Mouse (Mus musculus) hindbrain, embryonic 16.5 days (tissue): ENCODE data around the gene Pigt. TPM values are rescaled to one million over a fixed set of nuclear protein-coding genes. Genes with fewer than 3 reads are reported as not detected.

Experiments used
- ATAC-seq: fragments of 200-750 bp; cut with Nextera tagmentation; 2 replicates; pipeline ENCODE4 v1.8.0; 2017; ENCODE audit warnings: moderate TSS enrichment, moderate library complexity
- H3K27ac ChIP-seq: fragments of 300-500 bp; sonication (generic); 2 replicates; pipeline ENCODE4 v1.5.1; 2014; ENCODE audit warnings: low read depth, mild to moderate bottlenecking, control low read depth, low read length, moderate library complexity
- H3K27me3 ChIP-seq: fragments of 300-500 bp; sonication (generic); replicated peaks from 2 replicates; pipeline ENCODE4 v1.6.1; 2014; ENCODE audit warnings: low read length; ENCODE audit not compliant: control insufficient read depth, insufficient read depth
- H3K36me3 ChIP-seq: fragments of 300-500 bp; sonication (generic); 2 replicates; pipeline ENCODE4 v1.6.1; 2014; ENCODE audit warnings: mild to moderate bottlenecking, low read length, moderate library complexity, mixed read lengths; ENCODE audit not compliant: control insufficient read depth, insufficient read depth
- H3K4me1 ChIP-seq: fragments of 300-500 bp; sonication (generic); 2 replicates; pipeline ENCODE4 v1.6.1; 2014; ENCODE audit warnings: low read depth, low read length; ENCODE audit not compliant: control insufficient read depth, insufficient read depth
- H3K4me2 ChIP-seq: fragments of 300-500 bp; sonication (generic); 2 replicates; pipeline ENCODE4 v1.6.1; 2014; ENCODE audit warnings: mild to moderate bottlenecking, low read length, control low read depth, moderate library complexity
- H3K4me3 ChIP-seq: fragments of 300-500 bp; sonication (generic); 2 replicates; pipeline ENCODE4 v1.5.1; 2014; ENCODE audit warnings: mild to moderate bottlenecking, low read length, control low read depth, moderate library complexity
- H3K9ac ChIP-seq: fragments of 300-500 bp; sonication (generic); 2 replicates; pipeline ENCODE4 v1.6.1; 2014; ENCODE audit warnings: low read depth, mild to moderate bottlenecking, control low read depth, low read length, moderate library complexity
- H3K9me3 ChIP-seq: fragments of 300-500 bp; sonication (generic); 2 replicates; pipeline ENCODE4 v1.6.1; 2014; ENCODE audit warnings: mild to moderate bottlenecking, low read length, moderate library complexity; ENCODE audit not compliant: control insufficient read depth
- WGBS: fragments of 180-500 bp; shearing (Covaris S2); extraction: QIAGEN DNeasy Blood & Tissue Kit; methylation state at CpG from one replicate; pipeline ENCODE4 v1.1.7; 2014; 5-methylcytosine and 5-hydroxymethylcytosine counted together
- polyA plus RNA-seq: library from polyadenylated mRNA; unstranded; fragments of >200 nt; fragmentation: Nextera tagmentation; extraction: Ambion mirVana; gene quantifications from 2 replicates; pipeline ENCODE4 v1.2.1, GENCODE M21; 2015

Gene Pigt
- polyA plus RNA-seq, 1 experiment from 2014 or later, result 97.7 TPM

DNA sequence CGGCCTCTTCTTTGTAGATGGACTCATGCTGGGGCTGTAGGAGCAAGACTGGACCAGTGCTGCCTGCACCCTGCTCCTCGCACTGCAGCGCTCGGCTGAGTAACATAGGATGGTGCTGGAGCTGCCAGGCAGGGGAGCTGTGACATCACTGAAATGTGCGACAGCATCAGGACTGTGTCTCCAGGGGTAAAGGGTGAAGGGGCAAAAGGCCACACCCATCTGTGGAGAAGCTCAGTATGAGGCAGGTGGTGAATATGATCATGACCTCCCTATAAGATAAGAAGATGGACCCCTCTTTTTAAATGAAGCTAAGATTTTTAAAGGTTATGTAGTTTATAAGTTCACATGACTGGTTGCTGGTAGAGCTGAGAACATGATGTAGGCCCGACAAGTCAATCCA lies 23.7 kb upstream of the Pigt start, which contains the start of gene Trp53tg5:
TSS of gene Trp53tg5 (minus strand) at position 101 of the 400 bp plus-strand sequence.
- no peak within 1 kb of the TSS for H3K4me3 ChIP-seq
- H3K27ac ChIP-seq, result no peak within 1 kb of the TSS
- ATAC-seq, result no peak
- no peaks in the 10 kb centered on the region for H3K9me3 ChIP-seq
- WGBS, result 83% methylated on average over 6 of the region's 6 CpGs
- H3K36me3 ChIP-seq, result peaks cover 22% of the 10 kb centered on the region
- H3K9ac ChIP-seq, result no peak within 1 kb of the TSS
- no peak within 1 kb of the TSS for H3K4me2 ChIP-seq
- no peaks in the 10 kb centered on the region for H3K4me1 ChIP-seq
- no peaks in the 10 kb centered on the region for H3K27me3 ChIP-seq

DNA sequence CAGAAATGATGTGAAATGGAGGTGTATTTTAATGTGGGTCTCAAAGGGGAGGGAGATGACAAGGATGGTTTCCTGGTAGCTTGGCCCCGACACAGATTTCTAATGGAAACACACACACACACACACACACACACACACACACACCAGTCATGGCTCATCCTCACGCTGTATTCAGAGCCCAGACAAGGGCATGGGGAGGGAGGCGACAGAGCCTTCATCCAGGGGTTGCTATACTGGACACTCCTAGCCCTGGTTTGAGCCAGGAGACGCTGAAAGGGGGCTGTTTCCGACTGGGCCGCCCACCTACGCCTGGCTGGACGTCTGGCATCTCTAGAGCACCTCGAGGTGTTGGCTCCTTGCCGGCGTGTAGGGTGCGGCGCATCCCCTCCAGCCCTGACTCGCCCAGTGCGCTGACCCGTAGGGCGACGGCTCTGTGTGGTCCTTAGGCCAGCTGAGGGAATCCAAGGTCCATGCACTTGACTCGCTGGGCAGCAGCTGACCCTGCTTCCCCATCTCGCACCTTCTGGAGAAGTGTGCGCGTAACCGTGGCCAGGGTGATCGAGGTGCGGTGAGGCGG lies 11.6 kb upstream of the Pigt start, which contains the start of gene Dbndd2:
TSS of gene Dbndd2 (plus strand) at position 426 of the 577 bp plus-strand sequence.
- H3K9ac ChIP-seq, result peak within 1 kb of the TSS; percentile 80
- H3K27me3 ChIP-seq, result no peaks in the 10 kb centered on the region
- H3K4me3 ChIP-seq, result peak within 1 kb of the TSS; percentile 87
- no peaks in the 10 kb centered on the region for H3K36me3 ChIP-seq
- H3K27ac ChIP-seq, result peak within 1 kb of the TSS; percentile 30
- peaks cover 12% of the 10 kb centered on the region for H3K4me1 ChIP-seq
- peak; percentile 57 for ATAC-seq
- WGBS, result 1% methylated on average over 26 of the region's 26 CpGs
- no peaks in the 10 kb centered on the region for H3K9me3 ChIP-seq
- H3K4me2 ChIP-seq, result peak within 1 kb of the TSS; percentile 100

DNA sequence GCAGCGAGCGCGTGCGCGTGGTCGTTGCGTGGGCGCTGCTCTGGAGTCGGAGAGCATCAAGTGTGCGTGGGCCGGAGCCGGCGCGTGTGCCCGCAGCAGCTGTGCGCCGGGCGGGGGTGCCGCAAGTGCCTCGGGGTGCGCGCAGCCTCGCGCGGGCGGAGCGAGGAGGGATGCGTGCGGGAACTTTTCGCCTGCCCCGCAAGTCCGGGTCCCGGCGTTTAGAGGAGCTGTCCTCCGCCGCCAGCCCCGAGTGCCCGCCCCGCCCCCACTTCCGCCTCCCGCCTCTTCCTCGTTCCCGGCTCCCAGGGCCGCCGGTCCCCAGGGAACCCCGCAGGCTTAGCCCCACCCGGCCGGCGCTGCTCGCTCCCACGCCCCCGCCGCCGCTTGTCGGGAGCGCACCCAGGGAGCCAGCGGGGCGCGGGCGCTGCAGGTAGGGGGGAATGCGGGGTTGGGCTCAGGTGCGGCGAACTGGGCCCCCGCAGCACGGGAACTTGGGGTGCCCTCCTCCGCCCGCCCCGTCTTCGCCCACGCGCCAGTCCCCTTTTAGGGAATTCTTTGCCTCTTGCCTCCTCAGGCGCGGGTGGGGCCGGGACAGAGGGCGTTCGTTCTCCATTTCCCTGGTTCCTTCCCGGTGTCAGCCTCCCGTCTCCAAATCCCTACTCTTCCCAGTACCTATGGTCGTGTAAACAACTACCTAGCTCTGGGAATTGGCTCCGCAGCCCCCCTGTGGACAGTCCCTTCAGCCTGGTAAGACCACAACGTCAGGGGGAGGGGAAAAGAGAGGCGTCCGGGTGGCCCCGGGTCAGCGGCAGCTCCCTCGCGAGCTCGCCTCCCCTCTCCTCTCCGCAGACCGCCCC lies 10.8 kb upstream of the Pigt start:
- Histone ChIP-seq H3K27ac (peak overlapping the region; percentile 30; the same call in 1 of the 2 replicates), H3K4me1 (peaks cover 12% of the 10 kb centered on the region), H3K4me3 (peak overlapping the region; percentile 87), H3K27me3 (no peaks in the 10 kb centered on the region), H3K4me2 (peak overlapping the region; percentile 100), H3K36me3 (no peaks in the 10 kb centered on the region), H3K9ac (peak overlapping the region; percentile 80), H3K9me3 (no peaks in the 10 kb centered on the region)
- peak; percentile 65 for ATAC-seq
- WGBS, result 0% methylated on average over 52 of the region's 90 CpGs

DNA sequence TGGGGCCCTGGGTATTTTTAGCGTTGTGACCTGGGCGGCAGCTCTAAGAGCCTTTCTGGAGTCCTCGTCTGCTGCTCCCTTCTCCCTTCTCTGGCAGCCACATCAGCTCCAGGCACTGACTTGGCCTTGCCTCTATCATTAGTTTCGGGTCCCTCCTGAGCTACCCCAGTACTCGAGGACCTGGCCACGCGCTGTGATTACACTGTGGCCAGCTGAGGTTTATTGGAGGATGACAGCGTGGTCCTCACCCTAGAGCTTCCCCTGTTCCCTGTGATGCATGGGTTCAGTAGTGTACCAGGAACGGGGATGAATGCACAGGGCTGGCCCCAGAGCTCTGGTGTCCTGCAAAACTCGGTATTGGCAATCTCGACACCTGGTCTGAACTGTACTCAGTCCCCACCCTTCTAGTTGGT lies 10.2 kb upstream of the Pigt start:
- peak overlapping the region; percentile 30; the same call in 1 of the 2 replicates for H3K27ac ChIP-seq
- H3K9ac ChIP-seq, result peak overlapping the region; percentile 80
- H3K4me1 ChIP-seq, result peaks cover 12% of the 10 kb centered on the region
- H3K4me2 ChIP-seq, result peak overlapping the region; percentile 100
- H3K27me3 ChIP-seq, result no peaks in the 10 kb centered on the region
- WGBS, result 13% methylated on average over 11 of the region's 11 CpGs
- peak overlapping the region; percentile 87 for H3K4me3 ChIP-seq
- ATAC-seq, result no peak
- H3K36me3 ChIP-seq, result no peaks in the 10 kb centered on the region
- H3K9me3 ChIP-seq, result no peaks in the 10 kb centered on the region

DNA sequence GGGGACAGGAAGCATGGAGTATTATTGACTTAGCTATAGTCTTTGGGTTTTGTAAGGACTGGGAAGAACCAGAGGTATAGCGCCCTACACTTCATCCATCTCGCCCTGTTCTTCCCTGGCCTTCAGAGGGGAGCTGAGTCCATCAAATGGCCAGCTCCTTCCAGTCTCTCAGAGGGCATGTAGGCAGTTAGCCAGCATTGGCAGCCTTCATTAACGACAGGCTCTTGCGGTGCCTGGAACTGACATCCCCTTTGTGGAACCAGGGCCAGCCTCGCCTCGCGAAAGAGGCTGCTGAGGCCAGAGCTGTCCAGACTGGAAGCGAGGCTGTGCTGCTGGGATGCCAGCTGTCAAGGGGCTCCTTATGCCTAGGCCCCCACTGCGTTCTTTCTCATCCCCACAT lies 9.5 kb upstream of the Pigt start:
- H3K36me3 ChIP-seq, result no peaks in the 10 kb centered on the region
- no peak overlapping the region for H3K27ac ChIP-seq
- H3K27me3 ChIP-seq, result no peaks in the 10 kb centered on the region
- H3K9ac ChIP-seq, result no peak overlapping the region; the same call in 1 of the 2 replicates
- 53% methylated on average over 9 of the region's 9 CpGs for WGBS
- H3K4me1 ChIP-seq, result peaks cover 12% of the 10 kb centered on the region
- no peaks in the 10 kb centered on the region for H3K9me3 ChIP-seq
- H3K4me2 ChIP-seq, result peak overlapping the region; percentile 100
- ATAC-seq, result peak; percentile 31; the same call in 1 of the 2 replicates
- no peak overlapping the region for H3K4me3 ChIP-seq

DNA sequence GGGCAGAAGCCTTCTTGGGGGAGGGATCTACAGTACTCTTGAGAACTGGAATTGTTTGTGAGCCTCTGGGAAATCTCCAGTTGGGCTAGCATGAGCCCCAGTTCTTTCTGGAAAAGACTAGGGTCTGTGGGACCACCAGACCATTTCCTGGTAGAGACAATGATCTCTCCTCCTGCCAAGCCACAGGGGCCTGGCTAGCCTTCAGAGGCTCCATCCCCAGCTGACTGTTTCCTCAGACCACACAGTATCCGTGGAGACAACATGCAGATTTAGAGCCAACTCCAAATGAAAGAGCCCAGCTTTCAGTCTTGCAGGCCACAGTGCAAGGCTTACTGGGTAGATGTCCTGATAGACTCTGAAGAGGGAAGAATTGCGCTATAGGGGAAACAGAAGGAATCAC lies 3.2 kb upstream of the Pigt start:
- Histone ChIP-seq H3K4me3 (no peak overlapping the region), H3K27ac (no peak overlapping the region; the same call in 1 of the 2 replicates), H3K4me2 (no peak overlapping the region), H3K9me3 (no peaks in the 10 kb centered on the region), H3K4me1 (peaks cover 15% of the 10 kb centered on the region), H3K9ac (no peak overlapping the region), H3K36me3 (peaks cover under 1% of the 10 kb centered on the region; the same call in 1 of the 2 replicates), H3K27me3 (no peaks in the 10 kb centered on the region)
- ATAC-seq, result peak; percentile 70
- WGBS, result 44% methylated on average over 2 of the region's 2 CpGs

DNA sequence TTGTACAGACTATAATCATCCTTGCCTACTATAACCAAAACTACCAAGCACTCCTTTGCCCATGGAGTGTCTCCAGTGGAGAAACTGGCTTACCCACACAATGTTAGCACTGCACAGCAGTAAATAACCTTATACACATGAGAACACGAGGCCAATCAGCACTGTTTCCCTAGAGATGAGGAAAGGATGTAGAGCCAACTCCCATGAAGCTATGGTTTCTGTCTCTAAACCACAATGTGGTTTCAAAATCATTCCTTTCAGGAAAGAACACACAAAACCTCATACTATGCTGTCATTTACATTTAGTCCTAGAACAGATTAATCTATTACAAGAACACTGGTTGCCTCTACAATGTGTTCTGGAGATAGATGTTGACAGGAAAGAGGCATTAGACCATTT lies 989 bp upstream of the Pigt start:
- Histone ChIP-seq H3K27me3 (no peaks in the 10 kb centered on the region), H3K4me2 (no peak overlapping the region; the same call in 1 of the 2 replicates), H3K9me3 (no peaks in the 10 kb centered on the region), H3K27ac (no peak overlapping the region), H3K4me3 (no peak overlapping the region; the same call in 1 of the 2 replicates), H3K36me3 (peaks cover 7% of the 10 kb centered on the region; the same call in 1 of the 2 replicates), H3K9ac (no peak overlapping the region), H3K4me1 (peaks cover 15% of the 10 kb centered on the region)
- WGBS, result 63% methylated on average over 1 of the region's 1 CpGs
- ATAC-seq, result no peak

DNA sequence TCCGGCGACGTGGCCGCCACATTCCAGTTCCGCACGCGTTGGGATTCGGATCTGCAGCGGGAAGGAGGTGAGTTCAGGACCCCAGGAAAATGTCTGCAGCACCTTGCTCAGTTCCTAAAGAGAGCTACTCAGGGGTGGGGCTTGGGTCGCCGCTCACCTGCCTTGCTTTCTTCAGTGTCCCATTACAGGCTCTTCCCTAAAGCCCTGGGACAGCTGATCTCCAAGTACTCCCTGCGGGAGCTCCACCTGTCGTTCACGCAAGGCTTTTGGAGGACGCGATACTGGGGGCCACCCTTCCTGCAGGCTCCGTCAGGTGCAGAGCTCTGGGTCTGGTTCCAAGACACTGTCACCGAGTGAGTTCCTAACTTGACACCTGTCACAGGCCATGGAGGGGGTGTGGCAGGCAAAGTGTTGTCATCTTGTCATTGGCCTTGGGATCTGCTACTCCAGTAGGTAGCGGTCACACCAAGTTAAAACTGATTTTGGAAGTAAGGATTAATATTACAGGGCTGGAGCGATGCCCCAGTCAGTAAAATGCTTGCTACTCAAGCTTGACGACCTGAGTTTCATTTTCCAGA lies 460 bp downstream of the Pigt start:
- WGBS, result 6% methylated on average over 21 of the region's 21 CpGs
- H3K4me1 ChIP-seq, result peaks cover 15% of the 10 kb centered on the region
- peak overlapping the region; percentile 87 for H3K9ac ChIP-seq
- no peaks in the 10 kb centered on the region for H3K9me3 ChIP-seq
- 0 out of 2 replicates have a peak overlapping the region, but pooled peaks have one; percentile 55 for H3K27ac ChIP-seq
- H3K4me2 ChIP-seq, result peak overlapping the region; percentile 87
- ATAC-seq, result peak; percentile 43
- peak overlapping the region; percentile 68 for H3K4me3 ChIP-seq
- H3K27me3 ChIP-seq, result no peaks in the 10 kb centered on the region
- peaks cover 18% of the 10 kb centered on the region; the same call in 1 of the 2 replicates for H3K36me3 ChIP-seq

DNA sequence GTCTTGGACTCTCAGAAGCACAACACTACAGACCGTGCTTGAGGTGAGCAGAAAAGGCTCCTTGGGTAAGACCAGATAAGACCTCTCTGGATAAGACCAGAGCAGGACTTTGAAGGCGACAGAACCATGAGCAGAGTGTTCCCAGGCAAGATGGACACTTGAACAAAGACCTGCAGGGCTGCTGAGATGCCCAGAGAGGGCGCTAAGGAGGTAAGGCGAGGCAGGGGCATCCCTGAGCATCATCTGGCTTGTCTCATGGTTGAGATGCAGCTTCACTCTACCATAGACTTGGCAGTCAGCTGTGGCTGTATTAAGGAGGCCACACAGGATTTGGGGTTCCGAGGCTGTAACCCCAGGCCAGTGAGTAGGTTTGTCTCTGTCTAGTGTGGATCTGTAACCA lies 2.0 kb downstream of the Pigt start:
- WGBS, result 69% methylated on average over 5 of the region's 5 CpGs
- Histone ChIP-seq H3K27ac (no peak overlapping the region), H3K4me2 (no peak overlapping the region), H3K9ac (no peak overlapping the region), H3K27me3 (no peaks in the 10 kb centered on the region), H3K4me3 (no peak overlapping the region), H3K9me3 (peaks cover 3% of the 10 kb centered on the region), H3K4me1 (peaks cover 15% of the 10 kb centered on the region), H3K36me3 (peaks cover 32% of the 10 kb centered on the region)
- no peak for ATAC-seq
